Mouse (Mus musculus): Measurements from ENCODE around the gene Tmigd3. TPM values are rescaled to one million over a fixed set of nuclear protein-coding genes. Genes with fewer than 3 reads are reported as not detected.
"Not testable (repeated sequence)": the region's sequence is repeated elsewhere in the genome, so short reads cannot be mapped to it uniquely, and the experiment has no call there.

Gene Tmigd3
- total RNA-seq, 2 experiments from 2014 or later = not detected

- DNase-seq = no peak
Measured at GRCm38 (mm10) chr3:105904213-105904612, 33.5 kb downstream of the Tmigd3 start.

- DNase-seq = no peak
Measured at GRCm38 (mm10) chr3:105904721-105905120, 34.0 kb downstream of the Tmigd3 start.

GRCm38 (mm10) chr3:105907956-105908655 lies 37.4 kb downstream of the Tmigd3 start:
- no peak for DNase-seq

GRCm38 (mm10) chr3:105908976-105909375 lies 38.3 kb downstream of the Tmigd3 start:
- DNase-seq = no peak

- DNase-seq = no peak
Measured at GRCm38 (mm10) chr3:105910519-105911190, 40.0 kb downstream of the Tmigd3 start.

- no peak for DNase-seq
Measured at GRCm38 (mm10) chr3:105912097-105912880, 41.6 kb downstream of the Tmigd3 start.

GRCm38 (mm10) chr3:105913839-105914681 lies 43.4 kb downstream of the Tmigd3 start:
- DNase-seq = no peak

GRCm38 (mm10) chr3:105915281-105915680 lies 44.6 kb downstream of the Tmigd3 start:
- DNase-seq = no peak

GRCm38 (mm10) chr3:105916455-105916854 lies 45.8 kb downstream of the Tmigd3 start:
- DNase-seq = not testable (repeated sequence)

GRCm38 (mm10) chr3:105917656-105918354 lies 47.1 kb downstream of the Tmigd3 start:
- DNase-seq = no peak

- no peak for DNase-seq
Measured at GRCm38 (mm10) chr3:105918355-105918745, 47.6 kb downstream of the Tmigd3 start.

- not testable (repeated sequence) for DNase-seq
Measured at GRCm38 (mm10) chr3:105920743-105921142, 50.0 kb downstream of the Tmigd3 start.

- no peak for DNase-seq
Measured at GRCm38 (mm10) chr3:105921959-105922358, 51.3 kb downstream of the Tmigd3 start.

- DNase-seq = no peak
Measured at GRCm38 (mm10) chr3:105924616-105925015, 53.9 kb downstream of the Tmigd3 start.

- DNase-seq = no peak
Measured at GRCm38 (mm10) chr3:105927561-105928194, 57.0 kb downstream of the Tmigd3 start.

GRCm38 (mm10) chr3:105928195-105928569 lies 57.5 kb downstream of the Tmigd3 start:
- DNase-seq = no peak

- no peak for DNase-seq
Measured at GRCm38 (mm10) chr3:105928781-105929180, 58.1 kb downstream of the Tmigd3 start.

GRCm38 (mm10) chr3:105929821-105930220 lies 59.1 kb downstream of the Tmigd3 start:
- DNase-seq = no peak

- no peak for DNase-seq
Measured at GRCm38 (mm10) chr3:105931095-105931494, 60.4 kb downstream of the Tmigd3 start.

GRCm38 (mm10) chr3:105932240-105933071 lies 61.8 kb downstream of the Tmigd3 start, which contains the start of gene I830077J02Rik:
Gene I830077J02Rik (minus strand): TSS chr3:105932664.
- no peak for DNase-seq

Measured in gastrocnemius, postnatal 25 days (tissue).